Mouse (Mus musculus) adrenal gland, postnatal 4 days (tissue): ENCODE results near the gene Chd5. TPM values are rescaled to one million over a fixed set of nuclear protein-coding genes. Genes with fewer than 3 reads are reported as not detected.

ENCODE experiments used
- DNase-seq, 2 experiments: peaks; one replicate each; pipeline ENCODE4 v3.0.0; 2021 to 2022; ENCODE audit warnings: low spot score in 2 of 2, mixed read lengths in 2 of 2
- total RNA-seq, 2 experiments: library from RNA; stranded (reverse); gene quantifications; 2 replicates each; pipeline ENCODE4 v1.2.3; 2021

Gene Chd5
- total RNA-seq, 2 experiments from 2014 or later: 19.0 to 24.7 TPM

DNA sequence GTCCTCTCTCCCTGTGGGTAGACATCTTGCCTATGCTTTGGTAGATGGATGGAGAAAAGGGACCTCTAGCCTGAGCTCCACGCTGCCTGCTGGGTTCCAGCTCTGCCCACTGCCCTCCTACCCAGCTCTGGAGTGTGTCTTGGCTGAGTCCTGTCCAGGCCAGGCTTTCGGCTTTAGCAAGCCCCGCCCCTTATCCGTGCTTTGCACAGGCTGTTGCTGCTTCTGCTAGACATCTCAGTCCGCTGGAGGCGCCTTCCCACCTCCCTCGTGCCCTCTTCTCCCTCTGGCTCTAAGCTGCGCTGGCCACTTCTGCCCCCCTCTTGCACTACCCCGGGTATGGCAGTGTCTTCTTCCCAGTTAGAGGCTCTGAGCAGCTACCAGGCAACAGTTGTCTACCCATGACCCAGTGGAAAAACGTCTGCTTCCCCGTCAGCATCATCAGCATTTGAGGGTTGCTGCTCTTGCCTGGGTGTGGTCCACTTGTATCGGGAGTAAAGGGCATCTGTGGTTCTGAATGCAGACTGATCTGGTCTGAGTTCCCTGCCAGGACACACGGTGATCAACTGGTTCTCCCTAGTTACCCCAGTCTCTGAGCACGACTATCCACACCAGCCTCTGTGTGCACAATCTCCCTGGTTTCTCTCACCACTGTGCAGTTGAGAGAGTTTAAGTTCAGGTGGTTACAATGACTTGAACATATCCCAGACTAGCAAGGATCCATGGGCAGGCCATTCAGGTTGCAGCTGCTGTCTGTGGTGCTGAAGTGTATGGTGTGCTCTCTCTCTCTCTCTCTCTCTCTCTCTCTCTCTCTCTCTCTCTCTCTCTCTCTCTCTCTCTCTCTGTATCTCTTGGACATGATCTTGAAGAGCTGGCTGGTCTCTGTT lies 13.2 kb downstream of the Chd5 start:
- DNase-seq: no peak

DNA sequence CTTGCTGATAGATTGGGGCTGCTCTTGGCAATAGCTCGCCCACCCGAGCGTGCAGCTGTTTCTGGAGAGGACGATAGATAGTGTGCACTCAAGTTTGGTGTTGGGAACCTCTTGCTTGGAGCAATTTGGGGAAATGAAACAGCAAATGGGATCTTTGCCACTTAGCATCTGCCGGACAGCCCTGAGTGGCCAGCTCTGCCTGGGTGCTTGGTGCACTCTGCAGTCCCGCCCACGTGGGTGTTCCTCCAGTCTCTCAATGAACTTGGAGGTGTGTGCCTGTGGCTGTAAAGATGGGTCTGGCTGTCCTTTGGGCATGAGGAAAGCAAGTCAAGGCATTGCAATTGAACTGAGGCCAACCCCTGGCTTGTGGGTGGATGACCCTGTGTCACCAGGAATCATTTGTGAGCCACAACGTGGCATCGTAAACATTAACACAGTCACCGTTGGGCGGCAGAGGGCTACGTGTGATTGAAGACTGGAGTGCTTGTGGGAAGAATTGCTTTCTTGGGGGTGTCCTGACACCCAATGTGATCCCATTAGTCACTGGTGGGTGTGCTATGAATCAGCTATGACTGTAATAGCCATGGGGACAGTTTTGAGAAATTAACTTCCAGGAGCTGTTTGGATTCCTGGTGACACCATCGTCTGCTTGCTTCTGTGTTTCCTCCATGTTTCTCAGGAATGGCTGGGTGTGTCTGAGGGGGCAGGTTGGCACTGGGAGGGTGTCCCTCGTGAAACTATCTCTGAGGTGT lies 15.6 kb downstream of the Chd5 start:
- no peak for DNase-seq

DNA sequence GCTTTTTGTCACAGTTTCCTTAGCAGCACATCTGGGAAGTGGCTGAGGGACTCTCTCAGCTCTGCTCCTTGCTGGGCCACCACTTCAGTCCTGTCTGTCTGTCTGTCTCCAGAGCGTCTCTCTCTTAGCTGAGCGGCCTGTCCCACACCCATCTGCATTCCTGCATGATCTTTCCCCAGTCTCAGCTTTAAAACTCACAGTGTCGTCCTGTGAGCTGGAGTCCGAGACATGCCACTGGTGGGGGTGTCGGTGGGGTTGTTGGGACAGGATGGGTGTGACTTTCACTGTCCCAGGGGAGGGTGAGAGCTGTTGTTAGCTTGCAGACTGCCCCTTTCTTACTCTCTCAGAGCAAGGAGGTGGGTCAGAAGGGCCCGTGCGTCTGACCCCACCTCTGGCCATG lies 17.2 kb downstream of the Chd5 start:
- no peak for DNase-seq

DNA sequence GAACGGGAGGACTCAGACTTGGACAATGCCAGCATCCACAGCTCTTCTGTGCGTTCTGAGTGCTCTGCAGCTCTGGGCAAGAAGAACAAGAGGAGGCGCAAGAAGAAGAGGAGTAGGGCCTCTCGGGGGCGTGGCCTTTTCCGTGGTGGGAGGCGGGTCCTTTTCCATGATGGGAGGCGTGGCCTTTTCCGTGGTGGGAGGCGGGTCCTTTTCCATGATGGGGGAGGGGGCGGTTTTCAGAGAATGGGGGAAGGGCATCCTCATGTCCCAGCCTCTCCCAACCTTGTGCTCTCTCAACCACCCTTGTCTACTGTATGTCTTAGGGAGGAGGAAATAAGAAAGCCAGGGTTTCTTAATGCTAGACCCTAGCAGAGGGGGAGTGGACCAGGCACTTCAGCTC lies 21.2 kb downstream of the Chd5 start:
- DNase-seq: no peak

DNA sequence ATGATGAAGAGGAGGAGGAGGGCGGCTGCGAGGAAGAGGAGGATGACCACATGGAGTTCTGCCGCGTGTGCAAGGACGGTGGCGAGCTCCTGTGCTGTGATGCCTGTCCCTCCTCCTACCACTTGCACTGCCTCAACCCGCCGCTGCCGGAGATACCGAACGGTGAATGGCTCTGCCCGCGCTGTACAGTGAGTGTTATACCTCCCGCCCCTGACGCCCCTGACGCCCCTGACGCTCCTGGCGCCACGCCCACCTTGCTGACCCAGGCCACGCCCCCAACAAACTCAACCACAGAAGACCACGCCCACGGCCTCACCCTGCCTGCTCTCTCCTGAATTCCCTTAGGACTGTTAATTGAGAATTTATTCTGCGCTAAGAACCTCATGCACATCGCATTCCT lies 22.4 kb downstream of the Chd5 start:
- no peak for DNase-seq

DNA sequence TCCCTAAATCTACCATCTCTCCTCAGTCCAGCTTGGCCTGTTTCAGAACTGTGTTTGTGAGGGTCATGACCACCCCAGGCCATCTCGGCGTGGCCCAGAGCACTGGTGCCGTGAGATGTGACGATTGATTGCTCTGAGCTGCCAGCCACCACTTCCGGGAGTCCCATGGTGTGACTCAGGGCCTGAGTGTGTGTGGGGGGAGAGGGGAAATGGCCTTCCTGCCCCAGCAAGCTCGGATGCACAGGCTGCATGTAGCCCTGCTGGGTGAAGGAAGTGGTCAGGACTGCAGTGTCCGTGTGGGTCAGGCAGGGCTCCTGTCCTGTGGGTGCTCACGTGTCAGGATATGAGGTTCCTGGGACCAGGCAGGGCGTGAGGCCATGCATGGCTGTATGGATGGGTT lies 23.7 kb downstream of the Chd5 start:
- no peak for DNase-seq

DNA sequence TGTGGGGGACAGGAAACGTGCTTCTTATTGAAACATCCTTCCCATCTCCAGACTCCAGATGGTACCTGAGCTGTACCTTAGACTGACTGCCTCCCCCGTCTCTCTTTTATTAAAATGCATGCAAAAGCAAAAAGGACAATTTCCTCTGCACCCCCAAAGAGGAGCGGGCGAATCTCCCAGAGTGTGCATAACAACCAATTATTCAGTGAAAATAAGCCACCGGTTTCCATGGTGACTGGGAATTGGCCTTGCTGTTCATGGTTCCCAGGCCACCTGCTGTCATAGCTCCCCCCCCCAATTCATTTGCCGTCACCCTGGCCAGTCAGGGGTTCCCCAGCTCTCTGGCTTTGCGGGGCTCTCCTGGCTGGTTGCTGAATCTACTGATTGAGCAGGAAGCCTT lies 26.8 kb downstream of the Chd5 start:
- no peak for DNase-seq

DNA sequence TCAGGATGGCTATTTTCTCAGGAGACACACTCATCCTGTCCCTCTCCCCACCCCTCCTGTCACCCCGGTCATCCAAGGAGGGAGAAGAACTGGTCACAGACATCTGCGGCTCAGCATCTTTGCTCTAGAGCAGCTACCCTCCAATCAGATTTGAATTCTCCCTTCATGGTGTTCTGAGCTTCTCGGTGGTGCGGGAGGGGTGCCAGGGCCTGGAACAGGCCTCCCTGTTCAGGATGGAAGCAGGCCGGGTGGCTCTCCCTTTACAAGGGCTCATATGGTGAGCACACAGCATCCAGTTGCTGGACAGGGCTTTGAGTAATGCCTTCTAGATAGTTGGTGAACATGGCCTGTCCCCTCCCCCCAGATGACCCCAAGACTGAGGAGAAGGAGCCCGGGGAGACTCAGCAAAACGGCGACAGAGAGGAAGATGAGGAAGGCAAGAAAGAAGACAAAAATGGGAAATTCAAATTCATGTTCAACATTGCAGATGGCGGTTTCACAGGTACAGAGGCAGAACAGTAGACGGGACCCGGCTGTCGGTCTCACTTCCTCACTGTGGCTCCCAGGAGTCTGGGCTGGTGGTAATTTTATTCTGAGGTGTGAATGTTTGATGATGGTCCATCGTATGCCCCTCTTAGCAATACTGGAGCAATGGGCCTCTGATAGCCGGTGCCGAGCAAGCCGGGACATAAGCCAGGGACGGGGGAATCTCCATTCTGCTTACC lies 44.2 kb downstream of the Chd5 start:
- DNase-seq: no peak

DNA sequence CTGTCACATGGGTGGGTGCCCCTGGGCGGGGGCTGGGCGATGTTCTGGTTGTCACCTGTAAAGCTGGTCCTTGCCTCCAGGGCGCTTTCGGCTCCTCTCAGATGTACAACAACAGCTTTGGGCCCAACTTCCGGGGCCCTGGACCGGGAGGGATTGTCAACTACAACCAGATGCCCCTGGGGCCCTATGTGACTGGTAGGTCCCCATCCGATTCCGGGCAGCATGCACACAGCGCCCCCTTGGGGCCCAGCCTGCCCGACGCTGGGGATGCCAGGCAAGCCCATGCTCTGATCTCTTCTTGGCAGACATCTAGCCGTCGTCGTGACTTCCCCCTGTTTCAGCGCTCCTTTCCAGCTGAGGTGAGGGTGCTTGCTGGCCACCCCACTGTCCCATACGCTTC lies 47.2 kb downstream of the Chd5 start:
- no peak for DNase-seq

DNA sequence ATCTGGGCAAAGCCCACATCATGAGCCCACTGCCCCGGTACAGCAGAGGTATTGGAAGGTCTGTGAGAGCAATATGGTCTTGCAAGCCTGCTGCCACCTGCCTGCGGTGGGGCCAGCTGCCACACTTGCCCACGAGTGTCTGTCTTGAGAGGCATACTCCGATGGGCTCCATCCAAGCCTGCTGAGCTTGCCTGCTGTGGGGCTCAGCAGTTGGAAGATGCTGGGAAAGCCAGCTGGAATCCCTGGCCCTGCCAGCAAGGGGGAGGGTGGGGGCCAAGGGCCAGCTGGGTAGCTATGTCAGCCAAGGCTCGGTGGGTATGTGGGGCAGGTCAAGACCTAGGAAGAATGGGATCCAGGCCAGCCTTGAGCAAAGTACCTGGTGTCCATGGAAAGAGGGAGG lies 53.7 kb downstream of the Chd5 start:
- DNase-seq: no peak

DNA sequence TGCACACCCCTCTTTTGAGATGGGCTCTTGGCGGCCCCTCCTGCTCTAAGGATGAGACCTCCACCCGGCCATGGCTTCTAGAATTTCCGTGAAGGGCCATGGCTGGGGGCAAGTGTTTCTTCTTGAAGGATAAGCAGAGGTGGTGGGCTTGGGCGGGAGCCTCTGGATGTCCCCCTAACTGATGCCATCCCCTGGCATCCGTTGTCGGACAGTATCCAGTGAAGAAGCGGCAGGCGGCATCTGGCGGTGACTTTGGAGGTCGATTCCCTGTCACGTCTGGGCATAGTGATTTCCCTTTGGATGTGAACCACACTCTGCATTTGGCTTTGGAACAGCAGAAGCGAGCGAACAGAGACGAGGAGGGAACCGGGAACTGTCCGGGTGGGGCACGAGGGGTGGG lies 54.2 kb downstream of the Chd5 start:
- no peak for DNase-seq

DNA sequence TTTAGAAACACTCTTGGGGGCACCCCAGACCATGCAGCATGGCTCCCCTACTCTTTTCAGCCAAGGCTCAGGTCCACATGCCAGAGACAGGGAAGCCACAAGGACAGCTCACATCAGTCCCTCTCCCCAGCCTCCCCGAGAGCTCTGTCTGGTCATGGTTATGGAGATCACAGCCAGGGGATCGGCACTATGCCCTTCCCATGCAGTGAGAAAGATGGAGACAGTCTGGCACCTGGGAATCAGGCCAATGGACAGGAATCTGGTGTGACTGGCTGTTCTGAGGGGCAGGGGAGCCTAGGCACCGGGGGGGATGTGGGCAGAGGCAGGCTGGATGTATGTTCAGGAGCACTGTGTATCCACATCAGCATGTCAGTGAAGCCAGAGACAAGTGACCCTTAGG lies 60.5 kb downstream of the Chd5 start:
- no peak for DNase-seq

DNA sequence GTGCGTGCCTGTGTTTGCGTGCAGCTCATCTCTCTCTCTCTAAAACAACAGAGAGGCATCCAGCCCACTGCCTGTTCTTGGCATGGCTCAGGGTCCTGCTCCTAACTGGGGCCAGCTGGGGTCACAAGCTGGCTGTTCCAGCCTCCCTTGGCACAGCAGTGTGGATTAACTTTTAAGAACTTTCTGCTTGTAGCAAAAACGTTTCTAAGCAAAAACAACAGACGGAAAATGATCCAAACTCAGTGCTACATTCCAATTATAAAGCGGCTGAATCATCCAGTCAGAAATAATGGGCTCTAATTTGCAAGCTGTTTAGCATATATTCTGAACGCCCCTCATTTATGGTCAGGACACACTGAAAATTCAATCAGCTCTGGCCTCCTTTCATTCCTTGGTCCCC lies 66.7 kb downstream of the Chd5 start:
- no peak for DNase-seq

DNA sequence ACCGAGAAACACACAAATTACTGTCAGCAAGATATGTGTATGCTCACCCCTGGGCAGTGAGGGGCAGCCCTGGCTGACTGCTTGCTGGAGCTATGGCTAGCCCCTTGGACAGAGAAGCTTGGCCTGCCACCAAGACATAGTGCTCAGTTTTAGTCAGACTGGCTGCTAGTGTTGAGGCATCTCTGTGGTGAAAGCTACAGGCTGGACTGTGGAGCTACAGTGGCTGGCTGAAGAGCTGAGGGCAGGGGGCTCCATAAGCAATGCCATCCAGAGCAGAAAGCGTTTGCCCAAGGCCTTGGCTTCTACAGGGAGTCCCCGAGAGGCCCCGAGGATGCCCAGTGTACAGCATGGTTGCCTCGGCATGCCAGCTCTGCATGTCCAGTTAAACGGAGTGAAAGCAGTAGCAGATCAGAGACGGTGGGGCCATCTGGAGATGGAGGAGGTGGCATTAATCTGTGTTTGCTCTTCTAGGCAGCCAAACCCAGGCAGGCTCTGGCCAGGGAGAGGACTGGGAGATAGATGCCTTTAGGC lies 67.3 kb downstream of the Chd5 start:
- DNase-seq: no peak

DNA sequence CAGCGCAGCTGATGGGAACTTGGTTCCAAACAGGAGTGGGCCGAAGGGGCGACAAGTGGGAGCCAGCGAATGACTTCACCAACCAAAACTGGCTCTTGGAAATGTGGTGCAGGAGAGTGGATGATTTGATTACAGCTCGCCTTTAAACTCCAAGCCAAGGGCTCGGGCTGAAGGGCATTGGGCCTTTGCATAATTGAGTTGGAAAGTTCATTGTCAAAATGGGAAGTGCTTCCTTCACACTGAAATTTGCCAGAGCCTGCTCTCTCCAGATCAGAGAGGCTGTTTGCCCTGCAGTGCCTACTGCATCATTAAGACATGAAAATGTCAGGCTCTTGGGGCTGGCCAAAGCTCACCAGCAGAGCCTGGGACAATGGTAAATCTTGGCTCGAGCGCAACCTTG lies 68.1 kb downstream of the Chd5 start:
- no peak for DNase-seq

DNA sequence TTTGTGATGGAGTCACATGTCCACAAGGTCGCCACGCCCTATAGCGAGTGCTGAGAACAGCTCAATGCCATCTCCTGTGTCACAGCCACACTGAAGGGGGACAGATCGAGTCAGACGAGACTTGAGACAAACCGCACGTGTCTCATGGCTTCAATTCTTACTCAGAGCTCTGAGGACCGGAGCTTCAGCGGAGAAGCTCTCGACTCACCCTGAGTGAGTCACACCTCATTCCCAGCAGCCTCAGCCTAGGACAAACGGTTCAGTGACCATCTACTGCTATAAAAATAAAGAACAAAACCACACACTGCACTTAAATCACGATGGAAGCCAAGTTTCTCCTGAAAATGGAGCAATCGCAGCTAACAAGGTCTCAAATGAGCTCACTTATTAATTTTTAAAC lies 72.5 kb downstream of the Chd5 start:
- DNase-seq: no peak

DNA sequence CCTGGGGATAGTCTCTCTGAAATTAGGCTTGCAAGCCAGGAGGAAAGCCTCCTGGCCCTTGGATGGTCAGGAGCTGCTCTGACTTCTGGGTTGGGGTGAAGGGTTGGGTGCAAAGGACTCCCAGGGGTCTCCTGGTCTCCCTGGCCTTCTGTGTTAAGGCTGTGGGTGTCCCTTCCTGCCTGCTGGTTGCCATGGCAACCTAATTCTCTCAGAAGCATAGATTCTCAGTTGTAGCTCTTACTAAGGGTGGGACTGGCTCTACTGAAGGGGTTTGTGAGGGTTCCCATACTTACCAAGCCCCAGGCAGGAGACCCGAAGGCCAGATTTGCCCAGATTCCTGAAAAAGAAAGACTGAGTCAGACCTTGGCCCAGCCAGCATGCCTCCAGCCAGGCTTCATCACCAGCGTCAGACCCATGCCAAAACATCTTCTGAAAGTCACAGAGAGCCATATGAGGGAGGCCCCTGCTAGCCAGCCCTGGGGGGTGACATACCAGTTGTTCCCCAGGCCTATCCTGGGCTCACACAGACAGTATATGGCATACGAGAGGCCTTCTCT lies 74.2 kb downstream of the Chd5 start:
- no peak for DNase-seq

DNA sequence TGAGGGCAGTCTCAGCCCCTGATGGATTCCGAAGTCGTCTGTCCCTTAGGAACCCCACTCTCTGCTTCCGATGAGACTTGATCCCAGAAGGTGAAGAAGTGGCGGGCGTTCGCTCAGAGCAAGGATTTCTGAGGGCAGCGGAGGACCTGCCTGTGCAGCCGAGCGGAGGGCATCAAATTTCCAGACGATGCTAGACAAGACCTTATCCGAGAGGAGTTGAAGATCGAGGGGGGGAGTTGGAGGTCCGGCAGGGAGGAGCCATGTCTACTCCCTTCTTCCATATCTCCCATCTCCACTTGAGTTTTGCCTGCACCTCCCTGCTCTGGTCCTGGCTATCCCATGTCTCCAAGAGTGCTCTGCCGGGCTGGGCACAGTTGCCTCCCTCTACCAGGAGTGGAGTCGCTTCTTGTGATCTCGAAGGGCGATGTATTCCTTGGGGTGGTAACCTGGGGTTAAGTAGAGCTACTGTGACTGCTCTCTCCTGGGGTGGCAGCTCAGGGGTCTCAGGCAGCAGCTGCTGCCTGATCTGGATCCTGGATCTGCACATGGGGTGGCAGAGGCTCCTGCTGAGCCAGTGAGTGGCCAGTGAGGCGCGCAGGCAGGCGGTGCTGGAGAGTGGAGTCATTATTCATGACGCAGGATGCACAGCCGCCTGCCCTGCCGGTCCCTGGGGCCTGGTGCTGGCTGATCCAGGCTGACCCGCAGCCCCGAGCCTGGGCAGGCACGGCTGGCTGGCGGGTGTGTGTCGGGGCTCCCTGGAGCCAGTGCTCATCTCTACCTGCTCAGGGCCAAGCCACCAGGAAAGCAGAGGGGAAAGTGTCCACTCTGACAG lies 80.0 kb downstream of the Chd5 start:
- no peak for DNase-seq

DNA sequence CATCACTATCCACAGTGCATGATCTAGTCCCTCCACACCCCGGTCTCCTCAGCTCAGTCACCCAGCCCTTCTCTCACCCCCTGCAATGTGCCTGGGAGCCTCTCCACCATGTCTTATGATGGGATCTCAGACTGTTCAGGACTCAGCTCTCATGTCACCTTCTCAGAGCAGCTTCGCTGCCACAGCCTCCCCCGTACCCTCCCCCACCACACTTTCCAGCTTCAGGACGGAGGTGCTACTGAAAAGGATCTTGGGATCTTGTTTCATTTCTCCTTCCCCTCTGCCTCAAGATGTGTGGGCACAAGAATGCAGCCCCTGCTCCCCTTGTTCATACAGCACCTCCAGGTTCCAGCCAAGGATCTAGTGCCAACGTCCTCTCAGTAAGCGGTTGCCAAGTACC lies 85.1 kb downstream of the Chd5 start:
- DNase-seq: no peak

DNA sequence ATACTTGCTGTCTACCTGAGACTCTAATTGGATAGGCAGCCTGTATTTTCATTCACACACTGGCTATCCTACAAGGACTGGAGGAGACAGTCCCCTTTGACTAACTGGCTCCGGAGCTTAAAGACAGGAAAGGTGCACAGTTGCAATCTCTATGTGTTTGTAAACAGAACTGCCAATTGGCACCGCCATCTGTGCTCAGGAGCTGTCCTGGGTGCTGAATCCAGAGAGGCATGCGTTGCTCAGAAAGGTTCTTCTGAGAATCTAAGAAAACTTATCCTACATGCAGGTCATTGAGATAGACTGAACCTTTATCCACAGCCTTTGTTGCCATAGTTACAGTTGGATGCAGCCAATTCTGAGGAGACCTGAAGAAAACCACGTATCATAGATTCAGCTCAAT lies 85.9 kb downstream of the Chd5 start:
- no peak for DNase-seq

DNA sequence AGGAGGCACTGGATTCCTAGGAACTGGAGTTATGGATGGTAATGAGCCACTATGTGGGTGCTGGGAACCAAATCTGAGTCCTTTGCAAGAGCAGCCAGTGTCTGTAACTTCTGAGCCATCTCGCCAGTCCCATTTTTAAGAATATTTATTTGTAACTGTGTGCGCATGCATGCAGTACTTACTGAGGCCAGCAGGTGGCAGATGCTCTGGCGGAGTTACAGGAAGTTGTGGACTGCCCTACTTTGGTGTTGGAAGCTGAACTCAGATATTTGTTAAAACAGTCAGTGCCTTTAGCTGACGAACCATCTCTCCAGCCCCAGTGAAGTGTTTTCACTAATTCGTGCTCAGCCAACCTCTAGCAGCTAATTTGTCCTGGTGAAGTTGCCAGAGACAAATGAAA lies 86.5 kb downstream of the Chd5 start:
- DNase-seq: no peak
